Mouse (Mus musculus): Measurements from ENCODE around the gene Gm8773.

- TF ChIP-seq USF1 (IDR thresholded peaks at IDR 0.05; ENCODE audit: low read depth) (no peak), MAX (IDR thresholded peaks at IDR 0.05) (no peak), CTCF (IDR thresholded peaks at IDR 0.05; ENCODE audit: control insufficient read depth, insufficient read depth, insufficient read length) (no peak), MYOG (IDR thresholded peaks at IDR 0.05; ENCODE audit: control insufficient read depth, extremely low read depth, insufficient read length) (no peak), CEBPB (IDR thresholded peaks at IDR 0.05; ENCODE audit: low read depth) (no peak), MYOD1 (IDR thresholded peaks at IDR 0.05; ENCODE audit: control insufficient read depth, insufficient read length, low read depth) (no peak)
Observed at GRCm38 (mm10) chr5:5559798-5560197, 13.8 kb upstream of the Gm8773 start.
